Mouse (Mus musculus) gastrocnemius, adult 2 months (tissue): ENCODE data around the gene Slc18a2. TPM values are rescaled to one million over a fixed set of nuclear protein-coding genes. Genes with fewer than 3 reads are reported as not detected.

ENCODE experiments used
- DNase-seq: peaks from one replicate; pipeline ENCODE4 v3.0.0; 2022
- H3K27ac ChIP-seq: fragments of 200-600 bp; 2 replicates; pipeline ENCODE4 v1.8.1; 2022; ENCODE audit warnings: mild to moderate bottlenecking
- H3K4me3 ChIP-seq: fragments of 200-600 bp; 2 replicates; pipeline ENCODE4 v1.8.1; 2022; ENCODE audit warnings: mild to moderate bottlenecking, moderate library complexity
- CTCF ChIP-seq: fragments of 200-600 bp; IDR thresholded peaks from 2 replicates; pipeline ENCODE4 v1.8.1; 2022; ENCODE audit warnings: antibody characterized with exemption, mild to moderate bottlenecking, moderate library complexity
- intact Hi-C: fragments of 180-260 bp; cut with DNase I; formaldehyde crosslinking; loops from one replicate; pipeline ENCODE4 v1.15.1; 2025
- long read RNA-seq, 2 experiments: library from polyadenylated mRNA; stranded (forward); transcript quantifications; one replicate each; pipeline ENCODE4 v2.0.0; 2021
- total RNA-seq, 2 experiments: library from RNA; stranded (reverse); gene quantifications; 2 replicates each; pipeline ENCODE4 v1.2.3; 2021

Slc18a2 gene
- under 1 TPM; 0.08 to 0.10 TPM for total RNA-seq
- long read RNA-seq, experiment 1, partial matches to known transcripts = 0 of 13 reads
- long read RNA-seq, experiment 1, other reads (novel, unspliced or antisense) = 13 of 13 reads
- long read RNA-seq, experiment 2, partial matches to known transcripts = 0 of 8 reads
- long read RNA-seq, experiment 2, other reads (novel, unspliced or antisense) = 8 of 8 reads

GRCm38 (mm10) chr19:59260718-59261442 is at the start of gene Slc18a2:
Slc18a2 (plus strand) TSS chr19:59260896.
- intact Hi-C loops = no loop called here
- TF ChIP-seq CTCF = no peak
- no peak within 1 kb of the TSS for H3K27ac ChIP-seq
- DNase-seq = no peak
- H3K4me3 ChIP-seq = peak within 1 kb of the TSS; percentile 34

- no peak overlapping the region for H3K27ac ChIP-seq
- no peak for DNase-seq
- TF ChIP-seq CTCF = no peak
- intact Hi-C loops = no loop called here
- H3K4me3 ChIP-seq = no peak overlapping the region
These were observed 43.8 kb upstream of the Slc18a2 start for GRCm38 (mm10) chr19:59216891-59217290.

GRCm38 (mm10) chr19:59218991-59219390 is 41.7 kb upstream of the Slc18a2 start, which contains the start of gene Kcnk18:
Kcnk18 (plus strand) TSS chr19:59219214.
- DNase-seq = no peak
- Histone ChIP-seq H3K4me3 (no peak within 1 kb of the TSS), H3K27ac (no peak within 1 kb of the TSS)
- TF ChIP-seq CTCF = no peak
- intact Hi-C loops = no loop called here

- no peak overlapping the region for H3K27ac ChIP-seq
- no peak for TF ChIP-seq CTCF
- intact Hi-C loops = no loop called here
- H3K4me3 ChIP-seq = no peak overlapping the region
- no peak for DNase-seq
These were observed 39.6 kb upstream of the Slc18a2 start for GRCm38 (mm10) chr19:59221131-59221530.

GRCm38 (mm10) chr19:59228376-59228775 is 32.3 kb upstream of the Slc18a2 start:
- Histone ChIP-seq H3K27ac (no peak overlapping the region), H3K4me3 (no peak overlapping the region)
- DNase-seq = no peak
- no peak for TF ChIP-seq CTCF
- intact Hi-C loops = no loop called here

GRCm38 (mm10) chr19:59232786-59233185 is 27.9 kb upstream of the Slc18a2 start:
- no peak overlapping the region for H3K4me3 ChIP-seq
- intact Hi-C loops = loop anchor here (10.0 kb wide), 1 partner anchor 152 kb away; no protein-coding TSS in a partner anchor
- no peak overlapping the region for H3K27ac ChIP-seq
- no peak for DNase-seq
- TF ChIP-seq CTCF = no peak

GRCm38 (mm10) chr19:59235001-59235400 is 25.7 kb upstream of the Slc18a2 start:
- no peak for DNase-seq
- Histone ChIP-seq H3K4me3 (no peak overlapping the region), H3K27ac (no peak overlapping the region)
- TF ChIP-seq CTCF = no peak
- intact Hi-C loops = loop anchor here (10.0 kb wide), 1 partner anchor 150 kb away; no protein-coding TSS in a partner anchor

GRCm38 (mm10) chr19:59236046-59236445 is 24.6 kb upstream of the Slc18a2 start:
- DNase-seq = no peak
- no peak overlapping the region for H3K4me3 ChIP-seq
- no peak for TF ChIP-seq CTCF
- no peak overlapping the region for H3K27ac ChIP-seq
- intact Hi-C loops = loop anchor here (10.0 kb wide), 1 partner anchor 149 kb away; no protein-coding TSS in a partner anchor

GRCm38 (mm10) chr19:59238630-59239029 is 22.1 kb upstream of the Slc18a2 start:
- Histone ChIP-seq H3K4me3 (no peak overlapping the region), H3K27ac (no peak overlapping the region)
- no peak for TF ChIP-seq CTCF
- DNase-seq = no peak
- intact Hi-C loops = loop anchor here (2.0 to 10.0 kb wide), 2 partner anchors 78 to 146 kb away; no protein-coding TSS in a partner anchor

- TF ChIP-seq CTCF = no peak
- H3K4me3 ChIP-seq = no peak overlapping the region
- no peak overlapping the region for H3K27ac ChIP-seq
- intact Hi-C loops = loop anchor here (2.0 to 10.0 kb wide), 2 partner anchors 78 to 146 kb away; no protein-coding TSS in a partner anchor
- peak; percentile 85 for DNase-seq
These were observed 21.4 kb upstream of the Slc18a2 start for GRCm38 (mm10) chr19:59239124-59239817.

GRCm38 (mm10) chr19:59241987-59242386 is 18.7 kb upstream of the Slc18a2 start:
- intact Hi-C loops = no loop called here
- no peak for TF ChIP-seq CTCF
- DNase-seq = no peak
- Histone ChIP-seq H3K27ac (no peak overlapping the region), H3K4me3 (no peak overlapping the region)

- TF ChIP-seq CTCF = no peak
- no peak overlapping the region for H3K4me3 ChIP-seq
- intact Hi-C loops = no loop called here
- H3K27ac ChIP-seq = no peak overlapping the region
- no peak for DNase-seq
These were observed 17.6 kb upstream of the Slc18a2 start for GRCm38 (mm10) chr19:59243057-59243456.

GRCm38 (mm10) chr19:59248144-59248543 is 12.6 kb upstream of the Slc18a2 start:
- no peak overlapping the region for H3K4me3 ChIP-seq
- intact Hi-C loops = no loop called here
- TF ChIP-seq CTCF = no peak
- H3K27ac ChIP-seq = no peak overlapping the region
- DNase-seq = no peak
